Mouse (Mus musculus): ENCODE data around the gene 2010111I01Rik.
A peak's percentile ranks its signal among the peaks of the same experiment; 100 is the strongest.

The 2010111I01Rik gene

GRCm38 (mm10) chr13:63262168-63262957 lies 297.7 kb downstream of the 2010111I01Rik start:
- no peak for DNase-seq (ENCODE audit: low spot score)

DNA sequence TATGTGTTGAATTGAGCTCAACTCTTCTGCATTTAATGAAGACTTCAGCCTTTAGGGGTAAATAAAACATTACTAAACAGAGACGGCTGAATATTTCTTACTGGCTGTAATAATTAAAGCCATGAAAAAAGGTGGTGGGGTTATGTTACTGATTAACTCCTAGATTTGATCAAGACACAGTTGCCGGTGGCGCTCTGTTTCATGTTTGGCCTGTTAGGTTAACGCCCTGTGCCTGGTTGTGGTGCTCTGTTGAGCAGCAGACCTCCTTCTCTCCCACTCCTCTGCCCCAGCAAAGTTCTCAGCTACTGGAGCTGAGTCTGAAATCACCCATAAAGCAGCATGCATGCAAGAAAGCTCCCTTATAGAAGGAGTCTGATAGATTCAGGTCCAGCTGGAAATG lies 303.7 kb downstream of the 2010111I01Rik start:
- DNase-seq (ENCODE audit: low spot score) = no peak

DNA sequence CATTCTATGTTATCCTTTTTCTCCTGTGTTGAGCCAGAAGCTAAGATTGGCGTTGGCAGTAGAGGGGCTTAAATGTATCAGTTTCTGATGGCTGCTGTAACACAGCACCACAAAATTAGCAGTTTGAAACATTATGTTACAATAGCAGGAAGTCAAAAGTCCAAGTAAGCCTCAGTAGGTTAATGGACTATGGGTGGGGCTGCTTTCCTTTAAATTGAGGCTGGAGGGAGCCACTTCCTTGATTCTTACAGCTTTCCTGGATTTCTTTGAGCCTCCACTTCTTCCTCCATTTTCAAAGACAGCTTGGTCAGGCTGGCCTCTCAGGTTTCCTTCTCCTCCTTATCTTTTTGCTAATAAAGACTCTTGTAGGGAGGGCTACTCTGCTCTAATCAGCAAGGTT lies 304.1 kb downstream of the 2010111I01Rik start:
- no peak for DNase-seq (ENCODE audit: low spot score)

DNA sequence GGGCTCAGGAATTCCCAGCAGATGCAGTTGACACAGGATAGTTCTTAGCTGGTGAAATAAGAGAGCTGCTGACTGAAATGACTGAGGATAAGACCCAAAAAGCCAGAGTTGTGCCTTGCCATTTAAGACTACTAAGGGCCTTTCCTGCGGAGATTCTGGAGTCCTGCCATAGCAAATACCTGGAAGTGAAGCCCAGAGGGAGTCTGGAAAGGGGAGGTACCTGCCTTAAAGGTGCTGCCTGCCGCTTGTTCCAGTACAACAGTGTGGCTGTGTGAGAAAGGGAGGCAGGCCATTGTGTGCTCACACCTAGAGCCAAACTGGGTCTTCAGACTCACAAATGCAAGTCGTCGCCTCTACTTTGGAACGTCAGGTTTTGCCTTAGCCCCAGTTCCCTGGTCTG lies 305.5 kb downstream of the 2010111I01Rik start:
- DNase-seq (ENCODE audit: low spot score) = no peak

- DNase-seq (ENCODE audit: low spot score) = no peak
Measured at GRCm38 (mm10) chr13:63272017-63272601, 307.4 kb downstream of the 2010111I01Rik start.

DNA sequence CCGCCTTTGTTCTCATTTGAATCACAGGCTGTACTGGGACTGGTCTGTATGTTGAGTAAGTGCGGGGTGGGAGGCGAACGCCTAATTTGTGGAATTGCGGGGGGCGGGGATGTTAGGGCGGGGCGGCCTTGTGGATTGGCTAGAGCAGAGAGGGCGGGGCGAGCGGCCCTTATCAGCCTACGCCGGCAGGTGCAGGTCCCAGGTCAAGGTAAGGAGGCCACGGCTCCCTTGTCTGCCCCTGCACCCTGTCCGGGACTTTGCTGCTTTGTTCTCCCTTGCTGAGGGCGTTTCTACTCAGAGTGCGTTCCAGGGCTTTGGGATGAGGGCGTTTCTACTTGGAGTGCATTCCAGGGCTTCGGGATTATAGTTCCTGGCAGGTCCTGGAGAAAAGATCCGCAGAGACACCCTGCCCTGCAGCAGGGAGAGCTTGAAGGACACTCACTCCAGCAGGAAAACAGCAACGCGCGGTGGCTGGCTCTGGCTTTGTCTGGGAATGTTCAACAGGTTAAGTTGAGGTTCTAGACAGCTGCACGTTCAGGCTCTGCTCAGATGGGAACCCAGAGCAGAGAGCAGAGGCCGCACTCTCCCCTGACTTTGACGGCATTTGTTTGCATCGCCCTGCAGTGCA lies 308.0 kb downstream of the 2010111I01Rik start:
- no peak for DNase-seq (ENCODE audit: low spot score)

DNA sequence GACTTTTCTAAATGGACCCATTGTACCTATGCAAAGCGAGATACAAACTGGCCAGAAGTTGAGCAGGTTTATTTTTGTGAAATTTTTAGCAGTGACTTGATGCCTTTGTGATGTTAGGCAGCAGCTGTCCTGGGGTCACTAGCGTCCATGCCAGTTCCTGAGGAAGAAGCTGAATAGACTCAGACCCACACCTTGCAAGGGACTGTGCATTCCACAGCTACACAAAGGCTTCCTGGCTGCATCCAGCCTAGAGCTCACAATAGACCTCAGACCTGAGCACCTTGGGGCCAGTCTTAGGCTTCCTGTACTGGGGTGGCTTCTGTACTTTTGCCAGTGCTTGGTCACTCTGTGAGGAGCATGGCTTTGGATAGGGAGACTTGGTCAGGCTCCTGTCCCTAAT lies 309.2 kb downstream of the 2010111I01Rik start:
- no peak for DNase-seq (ENCODE audit: low spot score)

DNA sequence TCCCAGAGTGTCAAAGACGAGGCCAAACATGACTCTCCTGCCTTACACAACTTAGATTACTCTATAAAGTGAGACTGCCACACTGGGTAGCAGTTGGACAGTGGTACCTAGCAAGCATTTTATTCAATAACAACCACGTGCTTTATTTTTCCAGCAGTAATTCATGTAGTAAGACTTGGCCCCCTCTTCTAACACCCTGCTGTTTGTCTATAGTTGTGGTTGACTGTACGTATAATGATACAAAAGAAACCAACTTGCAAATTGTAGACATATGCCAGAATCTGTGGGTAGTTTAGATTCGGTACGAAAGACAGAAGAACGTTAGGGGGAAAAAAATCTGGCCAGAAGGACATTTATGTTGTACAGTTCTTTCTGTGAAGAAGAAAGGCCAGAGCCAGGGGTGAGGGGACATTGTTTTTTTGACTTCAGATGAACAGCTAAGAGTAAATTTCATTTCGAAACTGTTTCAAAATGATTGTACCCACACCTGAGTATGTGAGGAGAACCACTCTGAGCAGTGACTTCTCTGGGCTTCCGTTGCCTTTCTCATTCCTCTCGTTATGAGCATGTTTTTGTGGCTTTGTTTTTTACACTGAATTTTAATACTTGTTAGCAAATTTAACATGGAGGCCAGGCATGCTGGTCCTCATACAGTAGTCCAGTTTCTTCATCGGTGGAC lies 309.9 kb downstream of the 2010111I01Rik start:
- no peak for DNase-seq (ENCODE audit: low spot score)

- DNase-seq (ENCODE audit: low spot score) = no peak
Measured at GRCm38 (mm10) chr13:63276389-63276788, 311.7 kb downstream of the 2010111I01Rik start.

- no peak for DNase-seq (ENCODE audit: low spot score)
Measured at GRCm38 (mm10) chr13:63277316-63277715, 312.6 kb downstream of the 2010111I01Rik start.

GRCm38 (mm10) chr13:63278141-63278631 lies 313.5 kb downstream of the 2010111I01Rik start:
- DNase-seq (ENCODE audit: low spot score) = no peak

GRCm38 (mm10) chr13:63278796-63279475 lies 314.2 kb downstream of the 2010111I01Rik start:
- no peak for DNase-seq (ENCODE audit: low spot score)

DNA sequence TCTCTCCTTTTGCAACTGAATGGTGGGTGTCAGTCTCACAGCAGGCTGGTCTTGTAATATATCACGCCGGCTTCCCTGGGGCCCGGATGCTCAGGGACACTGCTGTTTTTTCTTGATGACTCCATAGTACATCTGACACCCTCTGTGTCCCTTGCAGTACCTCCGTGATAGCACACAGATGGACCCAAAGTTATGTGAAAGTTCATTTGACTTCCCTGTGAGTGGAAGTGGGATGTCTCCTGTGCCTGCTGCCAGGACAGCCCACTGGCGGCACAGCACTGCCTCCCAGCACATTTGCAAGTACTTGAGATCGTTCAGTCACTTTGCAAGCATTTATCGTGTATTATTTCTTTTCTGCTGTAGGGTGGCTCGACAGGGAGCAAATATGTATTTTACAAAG lies 315.1 kb downstream of the 2010111I01Rik start:
- no peak for DNase-seq (ENCODE audit: low spot score)

DNA sequence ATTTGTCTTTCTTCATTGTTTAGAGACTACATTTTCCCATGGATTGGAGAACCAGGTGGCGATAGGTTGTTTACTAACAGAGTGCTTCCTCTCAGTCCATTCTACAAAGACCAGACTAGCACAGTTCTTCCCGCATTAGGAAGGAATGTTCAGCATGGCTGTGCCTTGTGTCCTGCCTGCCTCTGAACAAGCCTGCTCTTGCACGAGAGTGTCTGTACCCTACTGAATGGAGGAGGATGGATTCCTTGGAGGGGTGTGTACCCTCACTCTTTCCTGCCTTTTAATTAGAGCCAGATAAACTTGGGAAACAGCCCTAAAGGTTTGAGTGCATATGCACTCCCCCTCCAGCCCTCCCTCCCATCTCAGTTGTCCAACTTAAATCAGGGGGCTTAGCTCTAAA lies 315.7 kb downstream of the 2010111I01Rik start:
- no peak for DNase-seq (ENCODE audit: low spot score)

GRCm38 (mm10) chr13:63281206-63281605 lies 316.5 kb downstream of the 2010111I01Rik start:
- DNase-seq (ENCODE audit: low spot score) = no peak

DNA sequence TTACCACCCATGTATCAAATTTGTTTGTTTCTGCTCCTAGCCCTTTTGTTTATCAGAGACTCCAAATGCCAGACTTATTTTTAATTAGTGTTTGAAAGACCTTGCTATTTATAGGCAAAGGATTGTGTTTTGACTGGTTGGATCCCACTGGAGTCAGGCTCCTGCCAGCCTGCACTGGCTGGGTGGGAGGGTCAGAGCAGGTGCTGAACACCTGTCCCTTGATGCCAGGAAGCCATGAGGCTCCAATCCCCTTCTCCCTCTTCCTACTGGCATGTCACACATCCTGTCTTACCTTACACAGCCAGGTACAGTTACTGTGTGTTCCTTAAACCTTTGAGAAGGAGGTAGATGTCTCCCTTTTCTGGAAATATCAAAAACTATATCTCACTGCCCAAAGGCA lies 318.5 kb downstream of the 2010111I01Rik start:
- DNase-seq (ENCODE audit: low spot score) = no peak

DNA sequence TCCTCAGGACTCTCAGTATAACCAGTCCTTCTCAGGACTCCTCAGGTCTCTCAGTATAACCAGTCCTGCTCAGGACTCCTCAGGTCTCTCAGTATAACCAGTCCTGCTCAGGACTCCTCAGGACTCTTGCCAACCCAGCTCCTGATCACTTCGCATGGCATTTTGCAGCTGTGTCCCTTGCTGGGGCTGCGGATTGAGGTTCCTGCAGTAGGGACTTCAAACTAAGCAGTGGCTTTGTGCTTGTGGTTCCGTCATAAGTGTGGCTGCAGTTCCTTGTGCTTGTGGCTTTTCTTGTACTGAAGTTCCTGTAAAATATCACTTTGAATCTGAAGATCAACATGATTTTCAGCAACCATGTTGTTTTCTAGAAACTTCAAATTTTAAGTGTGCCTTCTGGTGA lies 320.1 kb downstream of the 2010111I01Rik start:
- DNase-seq (ENCODE audit: low spot score) = peak; percentile 21

DNA sequence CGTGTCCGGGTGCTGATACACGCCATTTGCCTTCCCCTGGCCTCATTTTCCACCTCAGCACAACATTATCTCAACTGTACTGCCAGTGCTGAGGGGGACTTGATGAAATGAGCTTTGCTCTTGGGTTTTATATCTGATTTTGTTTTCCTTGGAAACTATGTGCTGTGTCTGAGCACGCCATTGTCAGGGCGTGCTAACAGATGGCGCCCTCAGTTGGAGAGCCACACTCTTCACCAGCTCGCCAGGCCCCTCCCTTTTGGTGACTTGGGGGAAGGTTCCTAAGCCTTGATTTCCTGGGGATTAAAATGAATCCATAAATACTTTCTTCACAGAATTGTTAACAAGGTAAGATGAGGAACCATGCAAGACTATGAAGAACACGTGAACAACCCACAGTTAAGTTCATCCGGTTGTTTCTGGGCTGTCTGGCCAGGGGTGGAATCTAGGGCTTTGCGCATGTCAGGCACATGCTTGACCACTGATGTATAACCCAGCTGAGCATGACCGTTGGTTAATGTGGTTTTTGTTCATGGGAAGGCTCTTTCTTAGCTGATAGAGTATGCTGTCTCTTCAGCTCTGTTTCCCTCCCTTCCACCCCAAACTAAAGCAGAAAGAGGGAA lies 321.9 kb downstream of the 2010111I01Rik start:
- DNase-seq (ENCODE audit: low spot score) = no peak

DNA sequence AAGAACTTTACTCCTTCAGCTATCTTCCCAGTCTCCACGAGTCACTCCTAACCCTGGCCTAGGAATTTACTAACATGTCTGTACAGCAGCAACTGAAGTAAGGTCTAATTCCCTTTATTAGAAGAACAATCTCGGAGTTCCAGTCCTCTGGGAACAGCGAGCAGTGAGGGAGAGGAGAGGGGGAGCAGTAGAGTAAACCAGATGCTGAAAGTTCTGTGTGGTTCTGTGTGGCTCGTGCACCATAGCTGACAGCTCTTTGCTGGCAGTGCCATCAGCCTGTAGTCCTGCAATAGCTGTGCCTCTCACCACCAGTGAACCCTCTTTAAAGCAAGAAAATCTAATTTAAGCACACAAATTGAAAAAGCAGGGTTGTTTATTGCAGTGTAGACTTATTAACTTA lies 324.5 kb downstream of the 2010111I01Rik start:
- DNase-seq (ENCODE audit: low spot score) = no peak

DNA sequence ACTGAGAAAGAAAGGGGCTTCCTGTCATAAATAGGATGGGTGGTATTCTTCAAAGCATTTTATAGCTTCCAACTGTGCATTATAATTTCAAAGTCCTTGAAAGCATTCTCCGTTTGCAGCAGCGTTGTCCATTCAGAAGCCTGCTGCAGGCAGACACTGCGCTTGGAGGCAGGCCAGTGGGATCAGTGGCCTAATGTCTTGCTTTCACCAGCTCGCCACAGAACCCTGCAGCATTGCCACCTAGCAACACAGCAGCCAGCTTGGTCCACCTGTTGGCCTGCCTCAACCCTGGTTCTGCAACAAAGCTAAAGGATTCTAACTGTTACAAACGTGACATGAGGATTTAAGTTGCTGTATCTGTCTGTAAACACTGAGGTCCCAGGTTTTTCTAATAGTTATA lies 325.0 kb downstream of the 2010111I01Rik start:
- no peak for DNase-seq (ENCODE audit: low spot score)

DNA sequence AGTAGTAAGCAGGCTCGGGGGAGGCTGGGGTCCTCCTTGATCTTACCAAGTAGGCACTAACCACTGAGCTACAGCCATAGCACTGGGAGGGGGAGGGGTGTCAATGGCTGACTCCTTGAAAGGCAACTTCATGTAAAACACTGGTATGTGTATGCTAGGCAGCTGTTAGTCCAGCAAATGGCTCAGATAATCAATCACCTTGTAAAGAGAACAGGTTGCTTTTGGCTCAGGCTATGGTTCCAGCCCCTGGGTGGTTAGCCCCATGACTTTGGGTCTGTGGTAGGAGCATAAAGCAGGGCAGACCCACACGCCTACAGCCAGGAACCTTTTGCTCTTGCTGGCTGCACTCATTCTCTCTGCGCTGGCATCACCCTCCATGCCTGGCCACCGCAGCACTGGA lies 325.4 kb downstream of the 2010111I01Rik start:
- no peak for DNase-seq (ENCODE audit: low spot score)

- DNase-seq (ENCODE audit: low spot score) = no peak
Measured at GRCm38 (mm10) chr13:63291016-63291415, 326.3 kb downstream of the 2010111I01Rik start.

Measured in T-cell, adult 2 months (primary cell).